In the genomic region with DNA sequence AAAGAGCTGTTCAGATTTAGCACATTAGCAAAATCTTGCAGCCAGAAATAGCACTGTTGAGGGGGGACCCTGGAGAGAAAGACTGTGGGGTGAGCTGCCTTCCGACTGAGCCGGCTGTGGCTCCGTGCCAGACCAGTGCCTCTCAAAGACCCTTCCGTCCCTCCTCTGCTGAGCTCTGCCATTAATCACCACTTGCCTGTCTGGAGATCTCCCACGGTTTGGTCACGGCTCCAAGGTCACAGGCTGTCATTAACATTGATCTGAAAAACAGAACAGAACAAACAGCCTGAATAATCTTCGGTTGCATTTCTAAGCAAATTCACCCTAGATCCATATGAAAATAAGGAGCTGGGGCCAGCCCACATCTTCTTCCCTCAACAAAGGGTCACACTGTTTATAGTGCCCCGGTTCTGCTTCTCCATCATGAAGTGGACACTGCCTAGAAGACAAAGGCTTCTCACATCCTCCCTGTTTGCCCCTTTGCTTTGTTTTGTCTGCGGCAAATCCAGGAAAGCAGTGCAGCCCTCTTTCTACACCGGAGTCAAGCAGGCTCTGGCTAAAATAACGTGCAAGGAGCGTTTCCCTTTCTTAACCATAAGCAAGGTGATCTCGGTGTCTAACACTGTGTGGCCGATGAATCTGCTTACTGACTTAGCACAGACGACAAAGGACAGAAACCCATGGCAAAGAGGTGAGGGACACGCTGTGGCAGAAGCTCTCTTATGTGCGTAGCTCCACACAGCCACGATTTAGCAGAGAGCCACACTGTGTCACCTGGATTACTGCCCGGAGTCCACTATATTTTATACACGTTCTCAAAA, we compare ENCODE assay signal across 8 mouse cellular contexts. TPM values are rescaled to one million over a fixed set of nuclear protein-coding genes. Genes with fewer than 3 reads are reported as not detected.
DNase-seq lines count a peak whose midpoint lies in the region; ATAC-seq lines count a peak whose summit lies in the region.

No protein-coding gene starts in this region.

- no peaks in the 10 kb centered on the region for H3K9me3 ChIP-seq in neural tube, embryonic 14.5 days (ENCODE audit: control insufficient read depth, low read length)

- peaks cover 14% of the 10 kb centered on the region for H3K4me1 ChIP-seq in neural tube, embryonic 14.5 days (ENCODE audit: control insufficient read depth, insufficient read depth, low read length)

- peak; percentile 89 for ATAC-seq in neural tube, embryonic 14.5 days (ENCODE audit: low read depth)
- ATAC-seq in CD4-positive, CD25-positive, alpha-beta regulatory T cell, adult 4 months = no peak
- no peak for ATAC-seq in megakaryocyte, adult 5-6 weeks (ENCODE audit: poor library complexity, severe bottlenecking)

- H3K4me2 ChIP-seq in neural tube, embryonic 14.5 days (ENCODE audit: low read depth, low read length) = peak overlapping the region; percentile 19; the same call in 1 of the 2 replicates

- H3K27me3 ChIP-seq in neural tube, embryonic 14.5 days (ENCODE audit: control insufficient read depth, insufficient read depth, low read length) = no peaks in the 10 kb centered on the region

- peak overlapping the region; percentile 88 for H3K27ac ChIP-seq in neural tube, embryonic 14.5 days (ENCODE audit: low read depth, low read length)

- DNase-seq in ovary, postnatal 36 days (ENCODE audit: low spot score) = peak; percentile 41
- DNase-seq in ovary, postnatal 10 days (ENCODE audit: low spot score) = no peak
- DNase-seq in embryo, embryonic 10.5 days (ENCODE audit: low spot score) = peak; percentile 86
- DNase-seq in heart, postnatal 14 days = peak; percentile 2 to 8
- peak; percentile 16 to 23 for DNase-seq in layer of hippocampus, postnatal 25 days (ENCODE audit: extremely low spot score in 1 of 2, low spot score in 1 of 2)

- intact Hi-C loops in heart, postnatal 14 days (cut with DNase I) = no loop called here

- H3K36me3 ChIP-seq in neural tube, embryonic 14.5 days (ENCODE audit: control insufficient read depth, insufficient read depth, low read length) = no peaks in the 10 kb centered on the region

- H3K9ac ChIP-seq in neural tube, embryonic 14.5 days (replicated peaks; ENCODE audit: low read depth, low read length) = peak overlapping the region; percentile 25

- 9% methylated on average over 20 of the region's 20 CpGs for WGBS in neural tube, embryonic 14.5 days

- no peak overlapping the region for H3K4me3 ChIP-seq in neural tube, embryonic 14.5 days (ENCODE audit: low read depth, low read length)

RNA-seq across cellular contexts. Expression of gene Ttc30a1, which starts 47.5 kb away (rescaled TPM):
- 1 to 10 TPM; 1.9 to 2.4 TPM for total RNA-seq in heart, postnatal 14 days (2021)
- total RNA-seq in layer of hippocampus, postnatal 25 days (2021) = 1 to 10 TPM; 3.1 to 3.2 TPM
- 7.7 and 7.9 TPM in 2 replicates for polyA plus RNA-seq in neural tube, embryonic 14.5 days (2014; fragmentation: Nextera tagmentation; extraction: Ambion mirVana)
- 1 to 10 TPM in 1 of 2 experiments, under 1 TPM in 1; 0.90 to 1.7 TPM for polyA plus RNA-seq in CD4-positive, CD25-positive, alpha-beta regulatory T cell, adult 4 months (2017; shearing (Covaris generic))
- 1.4 and 2.6 TPM in 2 replicates for total RNA-seq in megakaryocyte, adult 5-6 weeks (2015)
- 2.2 and 2.8 TPM in 2 replicates for total RNA-seq in megakaryocyte, adult 5-6 weeks (2017)

RNA-seq across cellular contexts. Expression of gene Ttc30a2, which starts 51.3 kb away (rescaled TPM):
- total RNA-seq in heart, postnatal 14 days (2021) = 1 to 10 TPM; 1.1 TPM
- under 1 TPM in 1 of 2 experiments, not detected in 1; 0.27 TPM for total RNA-seq in layer of hippocampus, postnatal 25 days (2021)
- polyA plus RNA-seq in neural tube, embryonic 14.5 days (2014; fragmentation: Nextera tagmentation; extraction: Ambion mirVana) = 1.2 and 1.8 TPM in 2 replicates
- not detected for polyA plus RNA-seq in CD4-positive, CD25-positive, alpha-beta regulatory T cell, adult 4 months (2017; shearing (Covaris generic))
- total RNA-seq in megakaryocyte, adult 5-6 weeks (2015) = not detected in 2 replicates
- 0.08 TPM in 1 of 2 replicates, not detected in the other for total RNA-seq in megakaryocyte, adult 5-6 weeks (2017)
